Mouse (Mus musculus) neural tube, embryonic 12.5 days (tissue): ENCODE measurements around the gene Gp9. TPM values are rescaled to one million over a fixed set of nuclear protein-coding genes. Genes with fewer than 3 reads are reported as not detected.

Experiments used
- ATAC-seq: fragments of 200-750 bp; cut with Nextera tagmentation; 2 replicates; pipeline ENCODE4 v1.8.0; 2017; ENCODE audit warnings: low read depth, mild to moderate bottlenecking, moderate TSS enrichment, moderate library complexity; ENCODE audit not compliant: low FRiP score
- H3K27ac ChIP-seq: fragments of 300-500 bp; sonication (generic); 2 replicates; pipeline ENCODE4 v1.5.1; 2016
- H3K27me3 ChIP-seq: fragments of 300-500 bp; sonication (generic); replicated peaks from 2 replicates; pipeline ENCODE4 v1.6.1; 2016; ENCODE audit warnings: mild to moderate bottlenecking
- H3K36me3 ChIP-seq: fragments of 300-500 bp; sonication (generic); 2 replicates; pipeline ENCODE4 v1.6.1; 2016; ENCODE audit warnings: mild to moderate bottlenecking
- H3K4me1 ChIP-seq: fragments of 300-500 bp; sonication (generic); 2 replicates; pipeline ENCODE4 v1.6.1; 2016
- H3K4me2 ChIP-seq: fragments of 300-500 bp; sonication (generic); replicated peaks from 2 replicates; pipeline ENCODE4 v1.6.1; 2016; ENCODE audit warnings: mild to moderate bottlenecking
- H3K4me3 ChIP-seq: fragments of 300-500 bp; sonication (generic); 2 replicates; pipeline ENCODE4 v1.5.1; 2016
- H3K9ac ChIP-seq: fragments of 300-500 bp; sonication (generic); 2 replicates; pipeline ENCODE4 v1.6.1; 2016; ENCODE audit warnings: mild to moderate bottlenecking
- H3K9me3 ChIP-seq: fragments of 300-500 bp; sonication (generic); 2 replicates; pipeline ENCODE4 v1.6.1; 2016; ENCODE audit warnings: mild to moderate bottlenecking
- WGBS: fragments of 180-500 bp; shearing (Covaris S2); methylation state at CpG from one replicate; pipeline ENCODE4 v1.1.7; 2016; 5-methylcytosine and 5-hydroxymethylcytosine counted together
- polyA plus RNA-seq: library from polyadenylated mRNA; unstranded; fragments of >200 nt; fragmentation: Nextera tagmentation; extraction: Ambion mirVana; gene quantifications from 2 replicates; pipeline ENCODE4 v1.2.1, GENCODE M21; 2016

Gene Gp9
- polyA plus RNA-seq, 1 experiment from 2014 or later: 1.6 TPM

DNA sequence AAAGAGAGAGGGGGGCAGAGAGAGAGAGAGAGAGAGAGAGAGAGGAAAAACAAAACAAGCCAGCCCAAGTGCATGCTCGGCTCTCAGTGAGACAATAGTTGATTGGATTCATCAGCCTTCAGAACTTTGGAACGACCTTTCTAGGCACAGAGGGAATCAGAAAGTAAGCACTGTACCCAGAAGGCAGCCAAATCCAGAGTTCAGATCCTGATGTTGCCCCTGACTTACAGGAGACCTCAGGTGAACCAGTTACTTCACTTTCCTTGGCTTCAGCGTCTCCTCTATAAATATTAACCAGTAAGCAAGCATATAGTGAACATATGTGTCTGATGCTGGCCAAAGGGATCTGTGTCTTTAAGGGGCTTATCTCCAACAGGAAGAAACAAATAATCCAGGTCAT, 30.6 kb downstream of the Gp9 start:
- H3K4me3 ChIP-seq: no peak overlapping the region
- H3K27ac ChIP-seq: no peak overlapping the region
- no peaks in the 10 kb centered on the region for H3K27me3 ChIP-seq
- ATAC-seq: no peak
- H3K9ac ChIP-seq: no peak overlapping the region
- 0 out of 2 replicates have a peak, but pooled peaks cover 3% of the 10 kb centered on the region for H3K36me3 ChIP-seq
- peaks cover 11% of the 10 kb centered on the region for H3K4me1 ChIP-seq
- H3K4me2 ChIP-seq: no peak overlapping the region
- 70% methylated on average over 3 of the region's 3 CpGs for WGBS
- no peaks in the 10 kb centered on the region for H3K9me3 ChIP-seq

- Histone ChIP-seq H3K27ac (no peak overlapping the region), H3K4me1 (peaks cover 11% of the 10 kb centered on the region), H3K36me3 (peaks cover 8% of the 10 kb centered on the region; the same call in 1 of the 2 replicates), H3K9ac (no peak overlapping the region), H3K27me3 (no peaks in the 10 kb centered on the region), H3K9me3 (no peaks in the 10 kb centered on the region), H3K4me2 (no peak overlapping the region), H3K4me3 (no peak overlapping the region)
- 95% methylated on average over 2 of the region's 2 CpGs for WGBS
- no peak for ATAC-seq
These were observed 31.3 kb downstream of the Gp9 start for GRCm38 (mm10) chr6:87809144-87809543.

DNA sequence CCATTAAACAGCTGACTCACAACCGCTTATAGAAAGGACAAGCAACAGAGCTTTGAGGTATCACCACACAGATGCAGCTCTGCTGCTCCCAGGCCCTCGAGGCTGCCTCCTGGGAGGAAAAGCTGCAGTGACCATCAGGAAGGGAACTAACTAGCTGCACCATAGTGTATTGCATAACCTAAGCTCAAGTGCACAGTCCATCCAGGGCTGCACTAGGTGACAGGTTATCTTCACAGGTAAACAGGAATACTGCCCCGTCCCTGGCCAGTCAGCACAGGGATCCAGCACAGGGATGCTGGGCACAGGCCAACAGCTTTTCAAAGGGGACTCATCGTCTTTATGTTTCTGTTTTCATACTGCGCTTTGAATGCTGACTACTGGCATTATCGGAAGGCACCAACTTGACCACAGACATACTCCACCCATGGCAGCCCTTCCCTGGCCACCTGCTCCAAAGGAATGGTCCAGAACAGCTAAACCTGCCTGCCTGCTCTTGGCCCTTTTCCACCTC, 31.8 kb downstream of the Gp9 start:
- Histone ChIP-seq H3K4me3 (no peak overlapping the region), H3K36me3 (peaks cover 8% of the 10 kb centered on the region; the same call in 1 of the 2 replicates), H3K9ac (no peak overlapping the region), H3K9me3 (no peaks in the 10 kb centered on the region), H3K4me1 (peaks cover 11% of the 10 kb centered on the region), H3K27ac (no peak overlapping the region), H3K4me2 (no peak overlapping the region), H3K27me3 (no peaks in the 10 kb centered on the region)
- WGBS: 89% methylated on average over 6 of the region's 6 CpGs
- no peak for ATAC-seq

DNA sequence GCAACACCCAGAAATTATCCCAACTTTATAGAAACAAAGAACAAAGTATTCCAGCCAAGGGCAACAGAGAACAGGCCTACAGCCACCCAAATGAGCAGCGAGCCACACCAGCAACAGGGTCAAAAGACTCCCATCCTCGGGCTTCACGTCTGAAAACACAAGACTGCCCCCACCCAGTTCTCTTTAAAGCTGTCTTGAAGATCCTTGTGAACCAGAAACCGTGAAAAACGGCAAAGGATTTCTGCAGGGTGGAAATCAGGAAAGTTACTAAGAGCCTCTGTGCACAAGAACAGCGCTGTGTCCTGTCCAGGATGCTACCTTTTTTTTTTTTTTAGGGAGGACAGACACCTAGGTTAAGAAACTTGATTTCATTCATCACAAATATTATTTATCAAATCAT, 32.4 kb downstream of the Gp9 start:
- WGBS: 43% methylated on average over 6 of the region's 6 CpGs
- peak overlapping the region; percentile 64; the same call in 1 of the 2 replicates for H3K4me3 ChIP-seq
- H3K4me1 ChIP-seq: peaks cover 11% of the 10 kb centered on the region
- H3K36me3 ChIP-seq: peaks cover 12% of the 10 kb centered on the region
- no peaks in the 10 kb centered on the region for H3K9me3 ChIP-seq
- H3K9ac ChIP-seq: no peak overlapping the region
- no peak for ATAC-seq
- no peak overlapping the region for H3K27ac ChIP-seq
- H3K4me2 ChIP-seq: peak overlapping the region; percentile 96
- no peaks in the 10 kb centered on the region for H3K27me3 ChIP-seq

- Histone ChIP-seq H3K9ac (peak overlapping the region; percentile 78), H3K4me3 (peak overlapping the region; percentile 64), H3K9me3 (no peaks in the 10 kb centered on the region), H3K27ac (0 out of 2 replicates have a peak overlapping the region, but pooled peaks have one; percentile 17), H3K36me3 (peaks cover 19% of the 10 kb centered on the region), H3K4me2 (peak overlapping the region; percentile 96), H3K27me3 (no peaks in the 10 kb centered on the region), H3K4me1 (peaks cover 11% of the 10 kb centered on the region)
- 1% methylated on average over 77 of the region's 77 CpGs for WGBS
- peak; percentile 70 for ATAC-seq
These were observed 33.1 kb downstream of the Gp9 start for GRCm38 (mm10) chr6:87810713-87811669.

DNA sequence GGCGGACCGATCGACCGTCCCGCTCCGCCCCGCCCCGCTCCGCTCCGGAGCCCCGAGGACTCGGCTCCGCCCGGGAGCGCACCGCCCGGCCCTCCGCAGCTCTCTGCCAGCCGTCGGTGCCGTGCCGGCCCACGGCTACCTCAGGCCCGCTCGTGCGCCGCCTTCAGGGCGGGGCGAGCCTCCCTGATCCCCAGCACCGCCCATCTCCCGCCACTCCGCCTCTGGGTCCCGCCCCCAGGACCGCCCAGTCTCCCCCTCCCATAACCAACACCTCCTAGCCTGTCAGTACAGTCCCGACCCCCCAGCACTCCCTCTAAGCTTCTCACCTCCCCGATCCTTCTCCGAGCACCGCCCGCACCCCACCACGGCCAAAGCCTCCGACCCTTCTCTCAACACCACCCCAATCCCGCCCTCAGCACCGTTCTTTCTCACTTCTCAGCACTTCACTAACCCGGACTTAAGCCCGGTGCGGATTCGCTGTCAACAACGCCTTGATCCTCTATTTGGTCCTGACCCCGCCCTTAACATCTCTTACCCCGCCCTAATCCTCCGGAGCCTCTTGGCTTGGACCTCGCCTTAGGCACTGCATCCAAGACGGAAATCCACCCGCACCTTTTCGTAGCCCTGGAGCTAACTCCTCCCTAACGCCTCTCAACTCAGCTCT, 33.9 kb downstream of the Gp9 start, which contains the start of gene Rab43:
TSS of gene Rab43 (minus strand) at position 490 of the 664 bp plus-strand sequence.
- peak; percentile 96 for ATAC-seq
- Histone ChIP-seq H3K4me2 (peak within 1 kb of the TSS; percentile 96), H3K9me3 (no peaks in the 10 kb centered on the region), H3K4me1 (peaks cover 11% of the 10 kb centered on the region), H3K4me3 (peak within 1 kb of the TSS; percentile 64), H3K36me3 (peaks cover 27% of the 10 kb centered on the region), H3K27ac (0 out of 2 replicates have a peak within 1 kb of the TSS, but pooled peaks have one; percentile 17), H3K9ac (peak within 1 kb of the TSS; percentile 78), H3K27me3 (no peaks in the 10 kb centered on the region)
- under 1% methylated on average over 56 of the region's 56 CpGs for WGBS

DNA sequence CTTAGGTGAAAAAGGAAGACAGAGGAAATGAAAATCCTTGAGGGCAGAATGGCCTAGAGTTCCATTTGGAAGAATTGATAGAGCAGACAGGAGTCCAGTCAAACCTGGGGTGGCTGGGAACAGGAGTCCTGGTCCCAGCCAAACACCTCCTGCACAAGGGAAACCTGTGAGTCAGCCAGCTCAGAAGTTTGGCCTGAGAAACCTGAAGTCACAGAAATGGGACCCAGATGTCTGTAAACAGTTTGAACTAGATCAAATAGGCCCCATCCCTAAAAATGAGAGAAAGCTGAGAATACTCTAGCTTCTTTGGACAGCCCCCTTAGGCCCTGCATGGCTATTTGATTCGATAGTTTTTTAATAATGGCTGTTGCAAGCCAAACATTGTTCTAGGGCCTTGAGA, 34.8 kb downstream of the Gp9 start:
- peak overlapping the region; percentile 96 for H3K4me2 ChIP-seq
- H3K27me3 ChIP-seq: no peaks in the 10 kb centered on the region
- no peak overlapping the region for H3K4me3 ChIP-seq
- no peak for ATAC-seq
- WGBS: 93% methylated on average over 1 of the region's 1 CpGs
- H3K9me3 ChIP-seq: no peaks in the 10 kb centered on the region
- peaks cover 35% of the 10 kb centered on the region for H3K36me3 ChIP-seq
- H3K27ac ChIP-seq: no peak overlapping the region
- peaks cover 11% of the 10 kb centered on the region for H3K4me1 ChIP-seq
- H3K9ac ChIP-seq: no peak overlapping the region

DNA sequence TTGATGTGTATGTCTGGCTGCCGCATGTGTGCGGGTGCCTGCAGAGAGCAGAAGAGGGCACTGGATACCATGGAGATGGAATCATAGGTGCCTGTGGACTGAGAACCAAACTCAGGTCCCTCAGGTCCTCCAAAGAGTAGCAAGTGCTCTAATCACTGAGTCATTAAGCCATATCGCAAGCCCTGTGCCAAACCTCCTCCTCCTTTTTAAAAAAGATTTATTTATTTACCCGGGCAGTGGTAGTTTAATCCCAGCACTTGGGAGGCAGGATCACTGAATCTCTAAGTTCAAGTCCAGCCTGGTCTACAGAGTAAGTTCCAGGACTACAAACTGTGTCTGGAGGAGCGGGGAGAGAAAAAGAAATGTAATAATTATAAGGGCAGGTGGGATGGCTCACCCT, 36.6 kb downstream of the Gp9 start:
- Histone ChIP-seq H3K27me3 (no peaks in the 10 kb centered on the region), H3K9ac (no peak overlapping the region), H3K36me3 (peaks cover 54% of the 10 kb centered on the region), H3K4me1 (peaks cover 11% of the 10 kb centered on the region), H3K27ac (no peak overlapping the region), H3K4me2 (no peak overlapping the region), H3K9me3 (no peaks in the 10 kb centered on the region), H3K4me3 (no peak overlapping the region)
- no peak for ATAC-seq
- WGBS: 92% methylated on average over 5 of the region's 5 CpGs

- no peaks in the 10 kb centered on the region for H3K4me1 ChIP-seq
- 98% methylated on average over 2 of the region's 2 CpGs for WGBS
- H3K9ac ChIP-seq: no peak overlapping the region
- no peaks in the 10 kb centered on the region for H3K9me3 ChIP-seq
- ATAC-seq: no peak
- no peak overlapping the region for H3K27ac ChIP-seq
- H3K27me3 ChIP-seq: no peaks in the 10 kb centered on the region
- no peak overlapping the region for H3K4me3 ChIP-seq
- peaks cover 96% of the 10 kb centered on the region for H3K36me3 ChIP-seq
- no peak overlapping the region for H3K4me2 ChIP-seq
These were observed 42.5 kb downstream of the Gp9 start for GRCm38 (mm10) chr6:87820366-87820765.

Other genes with a start within 250 kb of the Gp9 start
- gene Arhgap25, start 244.8 kb upstream of the Gp9 start, polyA plus RNA-seq: 2.8 and 3.8 TPM in 2 replicates
- gene Prokr1, start 187.3 kb upstream of the Gp9 start, polyA plus RNA-seq: 3.1 and 4.1 TPM in 2 replicates
- gene Aplf, start 105.9 kb upstream of the Gp9 start, polyA plus RNA-seq: 12.3 and 13.0 TPM in 2 replicates
- gene Efcc1, start 47.2 kb upstream of the Gp9 start, polyA plus RNA-seq: 8.7 and 9.3 TPM in 2 replicates
- 9.2 and 10.8 TPM in 2 replicates for gene Rab43, start 34.1 kb downstream of the Gp9 start, polyA plus RNA-seq
- gene Gm45140, start 57.7 kb downstream of the Gp9 start, polyA plus RNA-seq: 6.2 and 6.7 TPM in 2 replicates
- 43.9 and 44.5 TPM in 2 replicates for gene Isy1, start 60.7 kb downstream of the Gp9 start, polyA plus RNA-seq
- gene Cnbp, start 73.0 kb downstream of the Gp9 start, polyA plus RNA-seq: 795 and 826 TPM in 2 replicates
- gene Copg1, start 109.7 kb downstream of the Gp9 start, polyA plus RNA-seq: 156 and 161 TPM in 2 replicates
- 34.4 and 41.1 TPM in 2 replicates for gene Hmces, start 135.9 kb downstream of the Gp9 start, polyA plus RNA-seq
- gene H1fx, start 203.6 kb downstream of the Gp9 start, polyA plus RNA-seq: 114 TPM in 2 replicates